Mouse (Mus musculus): ENCODE measurements at regions not wholly inside any gene's neighbourhood (a gene's known extent, or its start where the extent isn't known, plus 50 kb on each side); places are given as distances from the start of the nearest gene placed in this dataset.

DNA sequence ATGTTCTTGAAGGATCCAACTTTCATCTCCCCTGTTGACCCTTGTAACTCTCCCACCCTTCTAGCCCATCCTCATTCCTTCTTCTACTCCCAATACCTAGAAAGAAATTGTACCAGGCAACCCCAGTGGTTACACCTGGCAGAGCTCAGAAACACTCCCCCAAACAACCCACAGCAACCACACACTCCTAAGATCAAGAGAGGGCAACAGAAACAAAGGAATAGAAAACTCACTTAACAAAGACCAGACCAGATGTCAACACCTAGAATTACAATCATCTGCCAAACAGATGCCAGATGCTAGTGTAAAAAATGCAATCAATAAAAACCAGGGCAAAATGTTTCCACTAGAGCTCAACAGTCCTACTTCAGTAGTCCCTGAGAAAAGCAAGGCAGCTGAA, 400.9 kb downstream of the Ptprc start:
- in situ Hi-C loops (cut with MboI, MseI) = no loop called here

DNA sequence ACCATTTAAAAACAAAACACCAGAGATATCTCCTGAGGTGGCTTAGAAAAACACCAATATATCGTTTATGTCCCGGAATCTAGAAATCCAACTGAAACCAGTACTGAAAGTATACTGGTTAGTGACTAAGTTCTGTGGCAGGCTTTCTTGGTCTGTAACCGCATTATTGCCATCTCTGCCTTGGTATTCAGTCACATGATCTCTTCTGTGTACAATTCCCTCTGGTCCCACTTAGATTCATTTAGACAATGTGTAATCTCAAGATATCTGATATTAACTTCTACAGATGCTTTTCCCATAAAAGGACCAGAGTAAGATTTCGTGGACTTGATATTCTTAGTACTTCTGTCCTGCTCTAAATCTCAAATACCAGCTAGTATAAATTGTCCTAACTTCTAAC, 414.7 kb downstream of the Ptprc start:
- in situ Hi-C loops (cut with MboI, MseI) = loop anchor here in 1 of 2 experiments (10.0 kb wide), 1 partner anchor 884 kb away; no protein-coding TSS in a partner anchor

DNA sequence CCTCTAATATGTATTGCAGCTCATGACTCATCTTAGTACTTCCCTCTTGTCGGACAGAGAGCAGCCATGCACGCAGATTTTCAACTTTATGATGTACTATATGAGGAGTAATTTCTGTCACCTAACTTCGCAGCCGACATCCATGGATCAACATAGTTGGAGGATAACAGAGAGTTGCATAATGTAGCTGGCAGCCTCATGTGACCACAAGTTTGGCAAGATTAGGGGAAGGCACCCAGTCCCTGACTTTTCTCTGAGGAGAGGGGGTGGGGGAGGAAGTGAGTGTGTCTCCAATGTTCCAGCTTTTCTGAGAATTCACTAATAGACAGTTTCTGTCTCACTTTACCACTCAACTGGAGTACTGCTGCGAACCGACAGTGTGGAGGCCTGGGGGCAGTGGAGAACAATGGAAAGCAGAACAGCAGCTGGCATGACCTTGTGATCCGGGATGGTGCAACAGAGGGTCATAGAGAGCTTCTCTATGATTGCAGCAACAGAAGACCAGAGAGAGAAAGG, 424.0 kb downstream of the Ptprc start:
- in situ Hi-C loops (cut with MboI, MseI) = no loop called here

DNA sequence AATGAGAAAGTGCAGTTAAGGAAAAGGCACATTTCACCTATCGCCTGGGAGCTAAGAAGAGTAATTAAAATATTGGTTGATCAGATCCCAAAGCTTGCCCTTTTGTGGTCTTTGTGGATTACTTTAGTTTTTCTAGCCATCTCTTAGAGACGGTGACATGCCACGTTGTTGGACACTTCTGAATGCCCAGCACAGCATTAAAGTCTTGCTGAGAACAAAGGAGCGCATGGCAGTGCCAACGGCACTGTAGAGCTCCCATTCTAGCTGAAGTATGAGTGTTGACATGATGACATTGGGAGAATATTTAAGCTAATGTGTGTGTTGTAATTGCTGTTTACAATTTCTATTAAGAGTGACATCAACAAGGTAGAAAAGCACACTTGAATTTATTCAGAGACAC, 424.6 kb downstream of the Ptprc start:
- in situ Hi-C loops (cut with MboI, MseI) = no loop called here

DNA sequence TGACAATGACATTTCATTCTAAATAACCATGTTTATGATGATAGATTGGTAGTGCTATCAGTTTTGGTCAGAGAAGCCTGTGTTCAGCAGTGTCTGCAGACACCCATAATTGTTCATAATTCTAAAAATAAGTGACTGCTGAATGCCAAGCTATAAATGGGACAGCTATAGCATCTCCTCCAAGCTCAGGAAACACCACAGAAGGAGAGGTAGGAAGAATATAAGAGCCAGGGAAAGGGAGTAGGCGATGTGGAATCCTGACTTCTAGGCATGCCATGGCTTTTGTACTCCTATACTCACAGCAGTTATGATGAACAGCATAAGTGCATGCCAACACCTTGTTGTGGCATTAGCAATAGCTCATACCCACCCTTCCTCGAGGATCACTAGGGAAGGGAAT, 429.4 kb downstream of the Ptprc start:
- in situ Hi-C loops (cut with MboI, MseI) = loop anchor here in 1 of 2 experiments (10.0 kb wide), 1 partner anchor 1021 kb away; no protein-coding TSS in a partner anchor

DNA sequence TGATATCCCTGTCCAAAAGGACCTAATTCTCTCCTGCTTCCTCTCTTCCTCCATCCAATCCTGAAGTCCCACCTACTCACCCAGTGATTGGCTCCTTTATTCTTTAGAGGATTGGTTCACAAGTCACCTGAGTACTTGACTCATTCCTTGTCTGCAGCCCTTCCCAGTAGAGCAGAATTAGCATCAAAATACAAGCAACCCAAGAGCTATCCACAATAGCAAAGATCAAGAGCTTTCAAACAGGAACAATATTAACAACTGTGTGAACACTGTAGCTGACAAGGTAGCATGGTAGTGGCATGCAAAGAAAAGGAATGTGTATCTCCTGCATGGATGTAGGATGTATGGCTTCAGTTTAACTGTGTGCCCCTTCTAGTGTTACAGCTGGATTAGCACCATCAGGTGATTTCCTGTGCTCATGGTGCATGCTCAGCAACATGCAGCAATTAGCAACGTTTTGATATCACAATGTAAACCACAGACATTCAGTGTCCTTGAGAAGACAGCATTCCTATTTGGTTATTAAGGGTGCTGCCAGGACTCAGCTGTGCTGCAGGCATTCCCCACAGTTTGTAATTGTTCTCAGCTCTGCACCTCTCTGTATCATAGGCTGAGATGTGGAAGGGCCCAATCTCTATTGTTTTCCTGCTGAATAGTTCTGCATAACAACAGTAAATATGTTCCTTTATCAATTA, 437.2 kb downstream of the Ptprc start:
- in situ Hi-C loops (cut with MboI, MseI) = no loop called here

DNA sequence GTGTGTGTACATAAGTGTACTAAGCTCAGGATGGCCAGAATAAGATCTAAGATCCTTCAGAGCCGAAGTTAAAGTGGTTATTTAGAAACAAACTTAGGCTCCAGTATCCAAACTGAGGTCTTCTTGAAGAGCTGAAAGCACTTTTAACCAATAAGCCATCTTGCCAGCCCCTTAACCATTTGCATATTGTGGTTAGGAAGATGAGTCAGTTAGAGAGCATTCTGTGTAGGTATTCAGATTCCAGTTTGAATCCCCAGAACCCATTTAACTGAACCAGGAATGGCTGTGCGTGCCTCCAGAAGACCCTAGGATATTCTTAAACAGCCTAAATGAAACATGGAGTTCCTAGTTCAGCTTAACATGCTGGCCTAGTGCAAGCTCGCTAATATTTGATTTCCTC, 471.6 kb downstream of the Ptprc start:
- in situ Hi-C loops (cut with MboI, MseI) = no loop called here

DNA sequence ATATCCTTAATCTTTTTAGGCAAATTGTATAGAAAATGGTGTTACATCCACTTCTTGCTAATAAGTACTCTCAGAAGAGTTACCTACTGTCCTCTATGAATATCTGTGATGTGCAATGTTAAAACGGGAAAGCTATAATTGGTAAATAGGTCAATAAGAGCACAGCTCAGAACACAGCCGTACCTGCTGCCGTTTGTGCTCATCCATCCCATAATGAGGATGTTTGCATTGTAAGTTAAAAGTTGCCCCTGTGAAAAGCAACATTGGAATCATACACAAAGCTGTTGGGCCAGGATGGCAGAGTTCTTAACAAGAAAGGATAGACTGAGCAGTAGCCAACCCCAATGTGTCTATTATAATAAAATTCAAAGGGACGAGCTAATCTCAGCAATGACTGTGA, 476.6 kb downstream of the Ptprc start:
- in situ Hi-C loops (cut with MboI, MseI) = loop anchor here in 1 of 2 experiments (25.0 kb wide), 2 partner anchors 338 to 688 kb away; no protein-coding TSS in a partner anchor

DNA sequence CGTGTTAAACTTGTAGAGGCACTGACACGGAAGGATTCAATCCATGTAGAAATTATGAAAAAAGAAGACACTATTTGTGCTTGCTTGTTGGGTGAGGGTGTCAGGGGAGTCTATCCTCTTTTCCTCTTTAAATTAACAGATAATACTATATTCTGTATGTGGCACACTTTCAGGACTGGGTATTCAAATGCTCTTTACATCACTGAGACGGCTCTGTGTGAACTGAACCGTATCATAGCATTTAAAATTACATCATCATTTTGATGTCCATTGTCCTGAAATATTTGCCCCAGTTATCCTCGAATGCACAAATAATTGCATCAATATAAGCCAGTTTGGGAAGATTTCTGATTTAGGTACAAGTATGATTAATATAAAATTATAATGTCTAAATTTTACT, 478.2 kb downstream of the Ptprc start:
- in situ Hi-C loops (cut with MboI, MseI) = loop anchor here in 1 of 2 experiments (25.0 kb wide), 2 partner anchors 340 to 690 kb away; no protein-coding TSS in a partner anchor

DNA sequence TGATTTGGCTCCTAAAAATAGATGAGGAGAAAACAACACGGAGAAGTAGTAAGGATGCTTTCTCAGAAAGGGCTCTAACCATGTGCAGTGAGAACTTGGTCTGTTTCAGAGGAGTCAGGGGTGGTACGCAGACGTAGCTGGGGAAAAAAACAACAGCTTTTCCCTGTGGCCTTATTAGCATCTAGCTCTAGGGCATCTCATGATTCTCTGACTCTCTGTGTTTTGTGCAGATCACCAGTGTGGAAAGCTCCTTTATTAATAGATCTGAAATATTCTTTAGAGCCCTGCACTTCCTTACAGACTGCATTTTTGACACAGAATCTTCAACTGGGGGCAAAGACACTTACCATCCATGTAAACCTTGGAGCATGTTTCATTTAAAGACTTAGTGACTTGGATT, 478.7 kb downstream of the Ptprc start:
- in situ Hi-C loops (cut with MboI, MseI) = loop anchor here in 1 of 2 experiments (25.0 kb wide), 2 partner anchors 341 to 691 kb away; no protein-coding TSS in a partner anchor

DNA sequence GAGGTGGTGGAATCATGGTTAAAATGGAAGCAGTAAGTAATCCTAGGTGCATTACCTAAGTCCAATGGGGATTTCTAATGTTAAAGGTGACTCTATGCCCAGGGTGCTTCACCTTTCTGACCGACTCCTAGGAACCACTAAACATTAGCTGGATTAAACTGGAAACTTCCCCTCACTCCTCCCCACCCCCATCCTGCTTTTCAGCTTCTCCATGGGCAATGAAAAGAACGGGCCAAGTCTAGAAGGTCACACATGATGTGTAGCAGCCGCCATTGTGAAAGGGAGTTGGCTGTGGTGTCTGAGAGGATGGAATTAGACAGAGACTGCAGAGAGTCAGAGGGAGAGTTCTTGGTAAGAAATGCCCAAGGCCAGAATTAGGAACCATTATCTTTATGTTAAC, 479.8 kb downstream of the Ptprc start:
- in situ Hi-C loops (cut with MboI, MseI) = loop anchor here in 1 of 2 experiments (25.0 kb wide), 2 partner anchors 342 to 692 kb away; no protein-coding TSS in a partner anchor

DNA sequence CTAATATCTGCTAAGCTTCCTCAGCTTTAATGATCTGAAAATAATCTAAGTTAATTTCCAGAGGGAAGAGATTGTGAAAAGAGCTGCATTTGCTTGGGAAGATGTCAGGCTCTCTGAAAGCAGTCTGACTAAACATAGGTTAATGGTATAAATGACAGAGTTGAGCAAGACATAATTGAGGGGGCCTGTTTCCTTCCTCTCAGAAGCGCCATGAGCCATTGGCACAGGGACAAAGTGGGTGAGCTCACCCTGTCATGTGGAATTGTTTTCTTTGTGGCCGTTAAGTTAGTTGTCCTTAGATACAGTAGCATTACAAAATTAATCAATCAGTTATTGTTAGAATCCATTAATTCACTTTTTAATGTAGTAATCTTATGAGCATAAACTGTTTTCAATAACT, 483.0 kb downstream of the Ptprc start:
- in situ Hi-C loops (cut with MboI, MseI) = loop anchor here in 1 of 2 experiments (25.0 kb wide), 2 partner anchors 345 to 695 kb away; no protein-coding TSS in a partner anchor

DNA sequence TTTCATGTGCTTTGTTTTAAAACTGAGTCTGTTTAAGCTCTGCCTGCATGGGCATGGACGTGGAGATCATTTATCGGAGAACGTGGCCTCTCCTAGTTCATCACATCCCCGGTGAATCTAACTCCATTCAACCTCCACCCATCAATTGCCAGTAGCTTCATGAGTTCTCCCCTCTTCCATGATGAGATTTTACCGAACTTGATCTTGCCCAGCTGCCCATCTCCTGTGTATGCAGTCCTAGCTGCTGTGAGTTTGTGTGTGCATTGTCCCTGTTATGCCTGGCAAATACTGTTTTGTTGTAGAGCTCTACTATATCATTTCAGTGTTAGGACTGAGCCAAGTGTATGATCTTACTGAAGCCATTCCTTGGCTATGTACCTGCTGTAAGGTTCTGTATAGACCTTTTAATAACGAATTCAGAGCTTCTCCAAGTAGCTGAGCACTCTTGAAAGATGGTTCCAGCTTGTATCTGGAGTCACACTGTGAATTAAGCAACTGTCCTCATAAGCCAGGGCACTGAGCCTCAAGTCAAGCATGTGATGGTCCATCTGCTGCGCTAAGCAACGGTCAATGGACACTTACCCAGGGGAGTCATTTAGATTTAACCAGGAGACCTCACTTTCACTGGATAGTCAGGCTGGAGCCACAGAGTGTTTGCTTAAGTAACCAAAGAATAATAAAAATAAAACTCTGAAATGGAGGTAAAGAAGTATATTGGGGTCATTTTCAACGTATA, 484.5 kb downstream of the Ptprc start:
- in situ Hi-C loops (cut with MboI, MseI) = loop anchor here in 1 of 2 experiments (25.0 kb wide), 2 partner anchors 346 to 696 kb away; no protein-coding TSS in a partner anchor

DNA sequence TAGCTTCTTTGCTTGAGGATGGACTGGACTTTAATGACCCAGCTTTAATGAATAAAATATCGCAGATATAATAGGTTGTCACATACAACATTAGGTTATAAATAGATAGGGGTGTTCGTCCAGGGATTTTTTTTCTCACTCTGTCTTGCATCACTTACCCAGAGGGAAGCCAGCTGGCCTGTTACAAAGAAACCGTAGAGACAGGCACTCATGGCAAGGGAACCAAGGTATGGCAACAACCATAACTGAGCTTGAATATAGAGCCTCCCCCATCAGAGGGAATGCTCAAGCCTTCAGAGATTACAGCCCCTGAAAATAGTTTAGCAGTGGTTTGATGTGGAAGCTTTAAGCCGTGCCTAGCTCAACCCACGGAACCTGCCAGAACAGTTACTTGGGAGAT, 504.9 kb downstream of the Ptprc start:
- in situ Hi-C loops (cut with MboI, MseI) = loop anchor here in 1 of 2 experiments (10.0 kb wide), 1 partner anchor 224 kb away; no protein-coding TSS in a partner anchor

DNA sequence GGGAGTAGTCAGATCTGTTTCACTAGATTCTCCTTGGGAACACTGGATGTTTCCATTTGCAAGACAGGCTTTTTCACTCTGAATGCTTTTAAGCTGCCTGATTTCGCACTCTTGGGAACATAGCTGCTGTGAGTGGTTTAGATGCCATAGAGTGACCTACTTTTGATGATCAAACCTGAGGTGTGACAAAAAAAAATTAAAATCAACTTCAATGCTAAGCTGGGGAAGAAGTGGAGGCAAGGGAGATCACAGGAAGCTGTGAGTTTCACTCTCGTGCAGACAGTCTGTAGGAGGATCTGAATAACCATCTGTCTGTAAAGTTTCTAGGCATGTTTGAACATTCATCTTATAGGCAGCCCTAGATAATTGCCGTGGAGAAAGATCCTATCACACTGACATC, 505.7 kb downstream of the Ptprc start:
- in situ Hi-C loops (cut with MboI, MseI) = loop anchor here in 1 of 2 experiments (10.0 kb wide), 2 partner anchors 225 to 1045 kb away; partner anchors contain the start of gene Zfp281

DNA sequence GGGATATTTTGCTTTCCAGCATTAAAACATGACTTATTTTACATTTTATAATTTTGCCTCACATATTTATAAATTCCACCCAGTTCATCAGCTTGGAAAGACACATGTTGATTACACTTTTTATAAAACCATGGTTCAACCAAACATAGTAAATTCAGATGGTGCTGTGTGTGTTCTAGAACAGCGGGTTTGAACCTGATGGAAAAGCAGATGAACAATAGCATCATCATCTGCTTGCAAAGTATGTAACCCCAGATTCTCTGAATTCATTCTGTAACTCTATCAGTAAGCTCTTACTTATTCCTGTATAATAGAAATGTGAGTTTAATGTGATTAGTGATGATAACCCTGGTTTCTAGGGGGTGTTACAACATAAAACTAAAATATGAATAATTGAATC, 517.4 kb downstream of the Ptprc start:
- in situ Hi-C loops (cut with MboI, MseI) = no loop called here

DNA sequence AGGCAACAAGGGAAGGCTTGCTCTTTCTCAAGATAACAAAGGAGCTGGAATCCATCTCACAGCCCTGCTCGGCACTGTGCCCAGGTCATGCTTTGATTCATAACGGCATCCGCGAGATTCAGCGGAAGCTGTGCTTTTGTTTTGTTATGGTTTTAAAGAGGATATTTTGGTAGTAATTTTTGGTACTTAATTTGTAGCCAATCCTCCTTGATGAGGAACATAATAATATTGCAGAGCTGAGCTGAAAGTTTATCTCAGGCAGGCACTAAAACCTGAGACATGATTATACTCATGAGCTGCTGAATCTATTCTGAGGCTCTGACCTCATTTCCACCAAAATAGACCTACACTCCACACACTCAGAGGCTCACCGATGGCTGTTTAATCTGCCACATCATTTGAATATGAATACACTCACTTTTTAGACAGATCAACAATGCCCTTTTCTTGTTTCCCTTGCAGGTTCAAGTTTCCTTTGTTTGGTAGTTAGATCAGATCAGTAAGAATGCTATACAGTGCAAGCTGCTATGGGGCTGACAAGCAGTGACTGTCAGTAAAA, 518.5 kb downstream of the Ptprc start:
- in situ Hi-C loops (cut with MboI, MseI) = no loop called here

DNA sequence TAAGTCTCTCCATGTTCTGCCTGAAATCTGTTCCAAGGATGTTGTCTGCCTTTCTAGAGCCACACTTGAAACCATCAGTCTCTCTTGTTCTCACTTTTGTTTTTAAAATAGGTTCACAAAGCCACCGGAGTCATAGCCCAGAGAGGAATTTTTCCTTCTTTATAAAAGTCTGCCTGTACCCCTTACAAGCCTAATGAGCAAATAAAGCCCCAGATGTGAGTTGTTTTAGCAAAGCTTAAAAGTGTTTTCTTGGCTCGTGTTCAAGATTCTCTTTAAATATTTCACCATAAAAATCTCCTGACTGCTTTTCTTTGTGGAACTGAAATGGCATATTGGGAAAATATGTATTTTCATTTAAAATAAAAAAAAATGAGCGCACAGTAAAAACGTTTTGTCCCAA, 521.3 kb downstream of the Ptprc start:
- in situ Hi-C loops (cut with MboI, MseI) = no loop called here

DNA sequence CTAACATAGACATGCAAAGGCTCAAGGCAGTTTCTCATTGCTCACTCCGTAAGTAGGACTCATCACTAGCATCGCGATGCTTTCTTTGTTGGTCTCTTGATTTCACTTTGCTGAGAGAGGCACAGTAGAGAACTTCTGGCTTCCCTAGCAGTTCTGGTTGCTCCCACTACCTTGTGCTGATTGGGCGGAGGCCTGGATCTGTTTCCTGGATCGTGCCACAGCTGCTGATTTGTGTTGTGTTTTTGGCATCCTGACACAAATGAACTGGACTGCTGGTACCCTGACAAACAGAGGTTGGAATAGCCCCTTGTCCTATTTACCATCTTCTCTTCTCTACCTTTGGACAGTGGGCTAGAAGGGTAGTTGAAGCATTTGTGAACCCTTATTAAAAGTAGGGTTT, 522.0 kb downstream of the Ptprc start:
- in situ Hi-C loops (cut with MboI, MseI) = no loop called here

DNA sequence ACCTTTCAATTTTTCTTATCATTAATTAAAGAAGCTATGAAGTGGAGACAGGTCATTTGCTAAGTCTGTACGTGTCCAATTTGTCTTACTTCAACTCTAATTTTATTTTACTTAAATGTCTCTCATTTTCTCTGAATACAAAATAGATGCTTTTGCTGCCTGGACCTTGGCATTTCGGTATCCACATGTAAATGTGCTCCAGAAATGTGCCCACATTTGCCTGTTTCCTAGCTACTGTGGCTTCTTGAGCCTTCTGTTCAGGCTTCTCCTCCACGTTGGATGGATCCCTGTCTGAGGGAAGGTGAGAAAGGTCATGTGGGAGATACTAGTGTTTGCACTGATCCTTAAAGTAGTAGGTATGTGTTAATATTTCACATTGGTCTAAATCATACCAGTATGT, 524.9 kb downstream of the Ptprc start:
- in situ Hi-C loops (cut with MboI, MseI) = no loop called here

DNA sequence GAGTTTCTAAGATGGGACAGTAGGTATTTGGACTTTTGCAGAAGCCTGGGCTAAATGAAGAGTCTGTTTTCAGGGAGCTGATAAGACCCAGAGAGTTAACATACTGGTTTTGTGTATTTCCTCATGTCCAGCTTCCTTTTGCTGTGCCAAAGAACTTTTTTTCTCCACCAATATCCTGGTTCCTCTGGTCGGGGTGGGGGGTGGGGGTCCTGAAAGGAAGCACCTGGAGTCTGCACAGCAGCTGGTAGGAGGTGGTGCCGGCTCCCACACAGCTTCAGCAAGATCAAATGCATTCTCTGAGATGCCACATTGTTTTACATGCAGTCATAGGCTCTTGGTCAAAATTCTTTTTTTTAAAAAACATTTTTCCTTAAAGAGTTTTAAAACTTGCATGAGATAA, 525.4 kb downstream of the Ptprc start:
- in situ Hi-C loops (cut with MboI, MseI) = no loop called here

DNA sequence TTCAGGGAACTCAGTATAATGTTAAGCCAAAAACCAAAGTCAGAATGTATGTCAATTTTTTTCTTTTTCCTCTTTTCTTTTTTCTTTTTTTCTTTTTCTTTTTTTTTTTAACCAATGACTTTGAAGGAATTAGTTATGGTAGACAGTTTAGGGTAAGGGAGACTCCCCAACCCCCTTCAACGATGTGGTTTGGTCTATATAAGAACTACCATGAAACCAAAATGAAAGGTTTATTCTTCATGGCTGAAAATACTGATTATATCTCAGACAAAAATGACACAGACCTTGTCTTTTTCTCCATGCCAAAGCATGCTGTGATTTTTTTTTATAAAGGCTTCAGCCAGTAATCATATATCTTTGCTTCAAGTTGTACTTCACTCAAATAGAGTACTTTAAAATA, 526.7 kb downstream of the Ptprc start:
- in situ Hi-C loops (cut with MboI, MseI) = loop anchor here in 1 of 2 experiments (10.0 kb wide), 1 partner anchor 1686 kb away; no protein-coding TSS in a partner anchor
